Mouse (Mus musculus) ES-Bruce4 (cell line): ENCODE results near the gene Arnt2. TPM values are rescaled to one million over a fixed set of nuclear protein-coding genes. Genes with fewer than 3 reads are reported as not detected.

Experiments used
- H3K27ac ChIP-seq: 2 replicates; pipeline ENCODE4 v1.5.1; 2012; ENCODE audit warnings: low read length, inconsistent platforms; ENCODE audit not compliant: insufficient read depth
- H3K27me3 ChIP-seq: 2 replicates; pipeline ENCODE4 v1.6.1; 2012; ENCODE audit warnings: mild to moderate bottlenecking, low read length, inconsistent platforms; ENCODE audit not compliant: control insufficient read depth, poor library complexity, insufficient read depth, severe bottlenecking
- H3K36me3 ChIP-seq: 2 replicates; pipeline ENCODE4 v1.6.1; 2012; ENCODE audit warnings: inconsistent platforms, mild to moderate bottlenecking, low read length, moderate library complexity; ENCODE audit not compliant: control insufficient read depth, poor library complexity, insufficient read depth, severe bottlenecking
- H3K4me1 ChIP-seq: one replicate; pipeline ENCODE4 v1.8.1; 2011; ENCODE audit warnings: low read length; ENCODE audit not compliant: control insufficient read depth, insufficient read depth
- H3K4me3 ChIP-seq: 2 replicates; pipeline ENCODE4 v1.5.1; 2011; ENCODE audit warnings: low read depth, mild to moderate bottlenecking, low read length
- H3K9ac ChIP-seq: 2 replicates; pipeline ENCODE4 v1.6.1; 2012; ENCODE audit warnings: low read depth, mild to moderate bottlenecking, inconsistent platforms; ENCODE audit not compliant: poor library complexity, severe bottlenecking
- H3K9me3 ChIP-seq: replicated peaks from 2 replicates; pipeline ENCODE4 v1.6.1; 2012; ENCODE audit warnings: mild to moderate bottlenecking, low read length, inconsistent platforms; ENCODE audit not compliant: control insufficient read depth, poor library complexity, insufficient read depth, severe bottlenecking
- CTCF ChIP-seq: IDR thresholded peaks from one replicate; pipeline ENCODE4 v1.8.1; 2011; ENCODE audit warnings: low read depth, low read length
- EP300 ChIP-seq: IDR thresholded peaks from 2 replicates; pipeline ENCODE4 v1.6.1; 2011; ENCODE audit warnings: low read depth, low read length; ENCODE audit not compliant: insufficient read depth
- POLR2A ChIP-seq: IDR thresholded peaks from one replicate; pipeline ENCODE4 v1.8.1; 2011; ENCODE audit warnings: low read length; ENCODE audit not compliant: insufficient read depth
- polyA plus RNA-seq: library from polyadenylated mRNA; stranded (reverse); fragments of >200 nt; gene quantifications from 2 replicates; pipeline ENCODE4 v1.2.4, GENCODE M21; 2011; ENCODE audit warnings: low read depth; ENCODE audit not compliant: missing spikeins, insufficient read depth, insufficient read length

Arnt2 gene
- polyA plus RNA-seq, 1 experiment, result 3.3 TPM

- H3K9ac ChIP-seq, result no peak overlapping the region
- TF ChIP-seq EP300 (no peak), POLR2A (no peak), CTCF (no peak)
- no peaks in the 10 kb centered on the region for H3K4me1 ChIP-seq
- H3K4me3 ChIP-seq, result no peak overlapping the region
- H3K9me3 ChIP-seq, result no peaks in the 10 kb centered on the region
- H3K36me3 ChIP-seq, result no peaks in the 10 kb centered on the region
- H3K27ac ChIP-seq, result no peak overlapping the region
- H3K27me3 ChIP-seq, result no peaks in the 10 kb centered on the region
These were observed 48.8 kb downstream of the Arnt2 start for GRCm38 (mm10) chr7:84361086-84361684.

- Histone ChIP-seq H3K4me3 (no peak overlapping the region), H3K9ac (no peak overlapping the region), H3K4me1 (no peaks in the 10 kb centered on the region), H3K36me3 (no peaks in the 10 kb centered on the region), H3K27ac (no peak overlapping the region), H3K27me3 (no peaks in the 10 kb centered on the region), H3K9me3 (no peaks in the 10 kb centered on the region)
- no peak for TF ChIP-seq POLR2A
- TF ChIP-seq EP300, result no peak
- TF ChIP-seq CTCF, result no peak
These were observed 51.5 kb downstream of the Arnt2 start for GRCm38 (mm10) chr7:84358426-84358825.

DNA sequence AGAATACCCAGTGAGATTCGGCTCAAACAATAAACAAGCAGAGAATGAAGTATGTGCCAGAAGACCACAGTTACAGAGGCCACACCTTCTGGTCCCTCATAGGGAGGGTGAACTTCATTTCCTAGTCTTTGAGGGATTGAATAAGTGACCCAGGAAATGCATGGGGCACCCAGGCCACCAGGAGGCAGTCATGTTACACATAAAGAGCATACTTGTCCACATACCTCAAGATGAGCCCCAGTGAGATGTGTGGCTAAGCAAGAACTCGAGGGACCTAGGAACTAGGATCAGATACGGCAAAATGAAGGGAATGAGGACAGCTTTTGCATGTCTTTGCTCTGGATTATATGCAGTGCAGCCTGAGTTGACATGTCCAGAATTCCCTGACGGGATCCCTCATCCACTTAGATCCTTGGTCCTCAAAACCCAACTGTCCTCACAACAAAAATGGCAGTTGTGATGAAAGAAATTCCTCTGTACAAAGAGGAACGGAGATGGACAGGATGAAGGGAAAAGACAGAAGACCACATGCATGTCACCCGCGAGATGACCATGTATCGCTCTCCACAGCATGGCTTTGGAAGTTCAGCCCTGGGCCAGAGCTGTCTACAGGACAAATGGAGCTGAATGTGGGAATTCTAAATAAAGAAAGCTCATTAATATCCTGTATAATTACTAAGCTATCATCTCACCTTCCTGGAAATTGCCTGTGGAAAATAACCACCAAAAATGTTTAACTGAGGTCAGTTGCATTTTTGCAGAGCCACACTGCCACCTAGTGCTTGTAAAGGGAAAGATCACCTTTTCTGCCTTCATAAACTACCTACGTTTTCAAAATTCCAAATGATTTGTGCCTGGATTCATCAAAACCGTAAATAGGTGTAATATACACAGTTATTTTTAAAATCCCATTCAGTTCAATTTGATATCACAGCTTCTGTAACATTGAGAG lies 54.1 kb downstream of the Arnt2 start:
- Histone ChIP-seq H3K27me3 (no peaks in the 10 kb centered on the region), H3K4me3 (no peak overlapping the region), H3K4me1 (no peaks in the 10 kb centered on the region), H3K9ac (no peak overlapping the region), H3K27ac (no peak overlapping the region), H3K36me3 (no peaks in the 10 kb centered on the region), H3K9me3 (no peaks in the 10 kb centered on the region)
- TF ChIP-seq POLR2A, result no peak
- TF ChIP-seq EP300, result no peak
- peak; percentile 52 for TF ChIP-seq CTCF

DNA sequence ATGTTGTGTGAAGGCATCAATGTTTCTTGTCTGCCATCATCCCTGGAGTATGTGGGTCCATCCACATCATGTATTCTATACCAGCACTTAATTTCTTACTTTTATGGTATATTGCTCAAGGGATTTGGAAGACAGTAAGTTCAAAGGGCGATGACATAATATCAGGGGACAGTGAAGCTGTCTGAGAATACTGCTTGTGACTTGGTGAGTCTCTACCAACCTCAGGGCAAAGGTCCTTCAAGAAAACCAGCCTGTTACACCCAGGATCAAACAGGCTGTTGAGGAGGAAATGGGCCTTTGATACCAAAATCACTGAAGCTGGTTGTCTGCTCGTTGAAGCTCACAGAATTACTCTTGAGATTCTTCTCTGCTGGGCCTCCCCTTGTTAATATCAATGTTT lies 55.1 kb downstream of the Arnt2 start:
- H3K36me3 ChIP-seq, result no peaks in the 10 kb centered on the region
- no peaks in the 10 kb centered on the region for H3K9me3 ChIP-seq
- no peaks in the 10 kb centered on the region for H3K27me3 ChIP-seq
- H3K4me3 ChIP-seq, result no peak overlapping the region
- TF ChIP-seq CTCF (no peak), POLR2A (no peak), EP300 (no peak)
- H3K27ac ChIP-seq, result no peak overlapping the region
- no peaks in the 10 kb centered on the region for H3K4me1 ChIP-seq
- no peak overlapping the region for H3K9ac ChIP-seq

DNA sequence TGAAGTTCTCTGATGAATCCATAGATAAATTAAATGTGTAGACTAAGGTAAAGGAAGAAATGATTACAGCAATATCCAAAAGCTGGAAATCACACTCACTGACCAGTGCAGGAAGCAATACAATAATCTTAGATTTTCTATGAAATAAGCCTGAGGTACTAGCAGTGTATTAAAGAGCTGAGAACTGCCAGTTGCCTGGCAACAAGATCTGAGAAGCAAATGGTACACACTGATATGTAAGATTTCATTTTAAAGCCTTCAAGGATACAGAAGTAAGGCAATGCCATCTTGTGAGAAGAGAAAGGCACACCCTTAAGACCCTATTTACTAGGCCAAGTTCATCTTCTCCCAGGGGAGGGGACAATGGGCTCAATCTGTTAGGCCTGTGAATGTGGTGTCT lies 59.4 kb downstream of the Arnt2 start:
- Histone ChIP-seq H3K9me3 (no peaks in the 10 kb centered on the region), H3K4me3 (no peak overlapping the region), H3K4me1 (no peaks in the 10 kb centered on the region), H3K9ac (no peak overlapping the region), H3K27ac (no peak overlapping the region), H3K27me3 (no peaks in the 10 kb centered on the region), H3K36me3 (no peaks in the 10 kb centered on the region)
- TF ChIP-seq POLR2A (no peak), EP300 (no peak), CTCF (no peak)

- Histone ChIP-seq H3K9me3 (no peaks in the 10 kb centered on the region), H3K36me3 (no peaks in the 10 kb centered on the region), H3K27ac (no peak overlapping the region), H3K9ac (no peak overlapping the region), H3K27me3 (no peaks in the 10 kb centered on the region), H3K4me1 (no peaks in the 10 kb centered on the region), H3K4me3 (no peak overlapping the region)
- TF ChIP-seq EP300, result no peak
- TF ChIP-seq CTCF, result no peak
- TF ChIP-seq POLR2A, result no peak
These were observed 60.0 kb downstream of the Arnt2 start for GRCm38 (mm10) chr7:84349976-84350375.
